Mouse (Mus musculus) myocyte (in vitro differentiated cells): ENCODE measurements around the gene Rbbp4. TPM values are rescaled to one million over a fixed set of nuclear protein-coding genes. Genes with fewer than 3 reads are reported as not detected.

Experiments
- H3K27me3 ChIP-seq: one replicate; pipeline ENCODE4 v1.6.1; 2011; ENCODE audit not compliant: control insufficient read depth, insufficient read depth, insufficient read length
- H3K36me3 ChIP-seq: one replicate; pipeline ENCODE4 v1.6.1; 2011; ENCODE audit not compliant: control insufficient read depth, insufficient read depth
- H3K4me2 ChIP-seq: one replicate; pipeline ENCODE4 v1.6.1; 2011; ENCODE audit warnings: low read depth, control low read depth
- H3K4me3 ChIP-seq: one replicate; pipeline ENCODE4 v1.5.1; 2011; ENCODE audit warnings: mild to moderate bottlenecking, control low read depth, moderate library complexity
- H3K79me2 ChIP-seq: one replicate; pipeline ENCODE4 v1.6.1; 2011; ENCODE audit not compliant: control insufficient read depth, insufficient read depth
- H3ac ChIP-seq: one replicate; pipeline ENCODE4 v1.6.1; 2011; ENCODE audit not compliant: control insufficient read depth, insufficient read length
- CEBPB ChIP-seq: IDR thresholded peaks from 2 replicates; pipeline ENCODE4 v1.6.1; 2011; ENCODE audit warnings: mild to moderate bottlenecking, moderate library complexity; ENCODE audit not compliant: poor library complexity, insufficient read depth, severe bottlenecking
- E2F4 ChIP-seq: IDR thresholded peaks from one replicate; pipeline ENCODE4 v1.6.1; 2011; ENCODE audit warnings: mild to moderate bottlenecking, control low read depth, moderate library complexity; ENCODE audit not compliant: insufficient read depth
- MAX ChIP-seq: IDR thresholded peaks from one replicate; pipeline ENCODE4 v1.6.1; 2011; ENCODE audit warnings: low read depth, mild to moderate bottlenecking, control low read depth
- MYOD1 ChIP-seq, 3 experiments: IDR thresholded peaks; one replicate each; pipeline ENCODE4 v1.6.1; 2011; ENCODE audit warnings: control low read depth in 2 of 3, low read depth in 2 of 3, mild to moderate bottlenecking in 2 of 3, moderate library complexity in 1 of 3; ENCODE audit not compliant: insufficient read length in 2 of 3, control insufficient read depth in 1 of 3
- MYOG ChIP-seq, 3 experiments: IDR thresholded peaks; one replicate each; pipeline ENCODE4 v1.6.1; 2011; ENCODE audit warnings: control low read depth in 2 of 3, low read depth in 2 of 3, mild to moderate bottlenecking in 2 of 3; ENCODE audit not compliant: insufficient read length in 2 of 3, control insufficient read depth in 1 of 3, insufficient read depth in 1 of 3
- POLR2A ChIP-seq: IDR thresholded peaks from one replicate; pipeline ENCODE4 v1.6.1; 2011; ENCODE audit warnings: low read depth, mild to moderate bottlenecking, control low read depth, moderate library complexity; ENCODE audit not compliant: insufficient read length
- POLR2AphosphoS2 ChIP-seq: IDR thresholded peaks from one replicate; pipeline ENCODE4 v1.6.1; 2011; ENCODE audit warnings: low read depth, control low read depth; ENCODE audit not compliant: insufficient read length
- REST ChIP-seq: IDR thresholded peaks from one replicate; pipeline ENCODE4 v1.6.1; 2011; ENCODE audit warnings: mild to moderate bottlenecking, control low read depth, moderate library complexity; ENCODE audit not compliant: insufficient read depth, insufficient read length
- SRF ChIP-seq: IDR thresholded peaks from one replicate; pipeline ENCODE4 v1.6.1; 2011; ENCODE audit warnings: low read depth; ENCODE audit not compliant: control insufficient read depth, insufficient read length
- TCF12 ChIP-seq: IDR thresholded peaks from one replicate; pipeline ENCODE4 v1.6.1; 2011; ENCODE audit warnings: mild to moderate bottlenecking, control low read depth; ENCODE audit not compliant: poor library complexity, insufficient read depth, severe bottlenecking
- TCF3 ChIP-seq: IDR thresholded peaks from one replicate; pipeline ENCODE4 v1.6.1; 2011; ENCODE audit warnings: low read depth, control low read depth; ENCODE audit not compliant: insufficient read length
- USF1 ChIP-seq: IDR thresholded peaks from one replicate; pipeline ENCODE4 v1.6.1; 2011; ENCODE audit warnings: low read depth, mild to moderate bottlenecking, control low read depth, moderate library complexity
- polyA plus RNA-seq: library from polyadenylated mRNA; unstranded; fragments of >200 nt; fragmentation: generic; extraction: Trizol; gene quantifications from one replicate; pipeline ENCODE4 v1.2.1, GENCODE M21; 2012; ENCODE audit warnings: missing spikeins

Gene Rbbp4
- polyA plus RNA-seq, 1 experiment: 137 TPM

DNA sequence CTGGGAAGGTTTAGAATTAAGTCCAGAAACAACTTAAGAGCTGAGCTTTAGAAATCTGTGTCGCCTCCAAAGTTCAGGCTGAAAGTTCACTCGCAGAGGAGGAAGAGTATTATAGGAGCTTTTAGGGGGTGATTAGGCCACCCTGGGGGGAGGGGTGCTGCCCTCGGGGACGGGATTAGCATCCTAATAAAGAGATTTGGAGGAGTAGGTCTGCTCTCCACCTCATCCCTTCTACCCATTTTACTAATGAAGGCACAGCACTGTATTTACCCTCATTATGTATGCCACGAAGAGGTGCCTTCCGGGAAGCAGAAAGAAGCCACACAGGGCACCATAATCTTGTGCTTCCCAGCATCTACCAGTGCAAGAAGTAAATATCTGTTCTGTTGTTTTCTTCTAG is 39.8 kb upstream of the Rbbp4 start:
- Histone ChIP-seq H3ac (no peak overlapping the region), H3K36me3 (no peaks in the 10 kb centered on the region), H3K4me2 (no peak overlapping the region), H3K79me2 (no peaks in the 10 kb centered on the region), H3K4me3 (no peak overlapping the region), H3K27me3 (no peaks in the 10 kb centered on the region)
- no peak for TF ChIP-seq MYOG (IDR thresholded peaks at IDR 0.05; ENCODE audit: control insufficient read depth in 1 of 3, insufficient read depth in 1 of 3, insufficient read length in 2 of 3, low read depth in 2 of 3)
- TF ChIP-seq MYOD1 (IDR thresholded peaks at IDR 0.05; ENCODE audit: control insufficient read depth in 1 of 3, insufficient read length in 2 of 3, low read depth in 2 of 3): no peak
- TF ChIP-seq TCF12: no peak

DNA sequence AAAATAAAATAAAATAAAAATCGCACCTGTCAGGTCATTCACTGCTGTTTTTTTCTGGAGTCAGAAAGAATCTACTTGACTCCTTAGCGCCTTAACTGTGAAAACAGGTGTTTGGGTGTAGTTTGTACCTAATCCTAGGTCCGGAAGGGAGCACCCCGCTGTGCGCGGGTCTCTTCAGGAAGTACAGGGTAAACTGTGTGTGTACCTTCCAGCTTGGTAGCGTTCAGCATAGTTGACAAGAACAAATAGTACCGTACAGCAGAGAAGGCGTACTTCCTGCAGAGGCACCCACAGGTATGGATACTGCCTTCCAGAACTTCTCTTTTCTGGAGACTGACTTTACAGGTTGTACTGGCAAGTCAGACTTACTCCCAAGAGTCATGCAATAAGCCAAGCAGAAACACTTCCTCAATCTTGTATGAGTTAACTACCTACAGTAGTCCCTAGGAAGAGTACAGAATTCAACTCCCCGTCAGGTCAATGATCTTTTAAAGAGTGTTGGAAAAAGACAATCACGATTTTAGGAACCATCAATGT is 39.1 kb upstream of the Rbbp4 start:
- TF ChIP-seq E2F4 (no peak), TCF12 (no peak), MYOD1 (IDR thresholded peaks at IDR 0.05; ENCODE audit: control insufficient read depth in 1 of 3, insufficient read length in 2 of 3, low read depth in 2 of 3) (no peak), USF1 (no peak), MYOG (IDR thresholded peaks at IDR 0.05; ENCODE audit: control insufficient read depth in 1 of 3, insufficient read depth in 1 of 3, insufficient read length in 2 of 3, low read depth in 2 of 3) (no peak), MAX (no peak), CEBPB (no peak), TCF3 (no peak), REST (no peak)
- Histone ChIP-seq H3K79me2 (no peaks in the 10 kb centered on the region), H3K27me3 (no peaks in the 10 kb centered on the region), H3K4me3 (no peak overlapping the region), H3K36me3 (no peaks in the 10 kb centered on the region), H3K4me2 (no peak overlapping the region), H3ac (no peak overlapping the region)

DNA sequence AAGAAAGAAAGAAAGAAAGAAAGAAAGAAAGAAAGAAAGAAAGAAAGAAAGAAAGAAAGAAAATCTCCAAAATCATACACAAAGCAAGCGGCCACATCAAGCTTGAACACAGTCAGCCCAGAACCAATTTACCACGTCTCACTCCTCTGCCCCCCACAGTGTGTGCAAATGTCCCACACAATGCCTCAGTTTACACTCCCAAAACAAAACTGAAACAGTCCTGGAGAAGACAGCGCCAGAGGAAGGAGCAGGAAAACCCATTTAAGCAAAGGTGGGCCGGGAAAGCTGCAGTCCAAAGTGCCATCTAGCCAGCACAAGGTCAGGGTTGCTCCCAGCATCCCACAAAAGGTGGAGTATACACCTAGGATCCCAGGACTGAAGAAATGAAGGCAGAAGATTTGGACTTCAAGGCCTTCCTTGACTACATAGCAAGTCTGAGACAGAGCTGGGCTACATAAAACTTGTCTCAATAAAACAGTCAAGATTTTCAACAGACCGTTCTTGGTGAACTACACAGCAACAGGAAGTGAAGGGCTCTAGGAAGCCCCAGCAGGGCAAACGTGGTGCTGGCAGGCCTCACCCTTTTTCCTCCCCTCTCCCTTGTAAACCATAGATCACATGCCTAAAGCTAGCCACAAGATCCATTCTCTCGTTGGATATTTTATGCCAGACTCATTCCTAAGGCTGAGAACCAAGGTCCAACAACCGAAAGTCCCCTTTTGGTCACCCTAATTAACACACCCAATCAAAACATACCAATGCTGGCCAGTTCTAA is 38.2 kb upstream of the Rbbp4 start:
- Histone ChIP-seq H3ac (no peak overlapping the region), H3K27me3 (no peaks in the 10 kb centered on the region), H3K36me3 (no peaks in the 10 kb centered on the region), H3K4me2 (no peak overlapping the region), H3K79me2 (no peaks in the 10 kb centered on the region), H3K4me3 (no peak overlapping the region)
- TF ChIP-seq POLR2A (no peak), TCF12 (no peak), SRF (no peak), MYOD1 (IDR thresholded peaks at IDR 0.05; ENCODE audit: control insufficient read depth in 1 of 3, insufficient read length in 2 of 3, low read depth in 2 of 3) (no peak), USF1 (no peak), E2F4 (no peak), REST (no peak), CEBPB (no peak), POLR2AphosphoS2 (no peak), TCF3 (no peak), MYOG (IDR thresholded peaks at IDR 0.05; ENCODE audit: control insufficient read depth in 1 of 3, insufficient read depth in 1 of 3, insufficient read length in 2 of 3, low read depth in 2 of 3) (no peak)

DNA sequence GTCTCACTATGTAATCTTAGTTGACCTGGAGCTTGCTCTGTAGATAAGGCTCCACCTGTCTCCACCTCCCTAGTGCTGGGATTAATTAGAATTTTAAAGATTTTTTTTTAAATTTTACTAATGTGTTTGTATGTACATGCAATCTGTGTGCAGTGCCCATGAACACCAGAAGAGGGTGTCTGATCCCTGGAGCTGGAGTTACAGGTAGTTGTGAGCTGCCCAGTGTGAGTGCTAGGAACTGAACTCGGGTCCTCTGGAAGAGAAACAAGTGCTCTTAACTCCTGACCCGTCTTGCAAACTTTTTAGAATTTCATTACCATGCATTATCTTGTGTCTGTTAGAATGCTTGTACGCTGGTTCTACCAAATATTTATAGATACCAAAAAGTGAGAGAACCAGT is 36.2 kb upstream of the Rbbp4 start:
- Histone ChIP-seq H3K36me3 (no peaks in the 10 kb centered on the region), H3K79me2 (no peaks in the 10 kb centered on the region), H3K4me3 (no peak overlapping the region), H3K27me3 (no peaks in the 10 kb centered on the region), H3K4me2 (no peak overlapping the region), H3ac (no peak overlapping the region)
- TF ChIP-seq MYOD1 (IDR thresholded peaks at IDR 0.05; ENCODE audit: control insufficient read depth in 1 of 3, insufficient read length in 2 of 3, low read depth in 2 of 3) (no peak), REST (no peak), POLR2AphosphoS2 (no peak), USF1 (no peak), MAX (no peak), MYOG (IDR thresholded peaks at IDR 0.05; ENCODE audit: control insufficient read depth in 1 of 3, insufficient read depth in 1 of 3, insufficient read length in 2 of 3, low read depth in 2 of 3) (no peak), TCF3 (no peak), TCF12 (no peak), E2F4 (no peak), POLR2A (no peak), SRF (no peak), CEBPB (no peak)

DNA sequence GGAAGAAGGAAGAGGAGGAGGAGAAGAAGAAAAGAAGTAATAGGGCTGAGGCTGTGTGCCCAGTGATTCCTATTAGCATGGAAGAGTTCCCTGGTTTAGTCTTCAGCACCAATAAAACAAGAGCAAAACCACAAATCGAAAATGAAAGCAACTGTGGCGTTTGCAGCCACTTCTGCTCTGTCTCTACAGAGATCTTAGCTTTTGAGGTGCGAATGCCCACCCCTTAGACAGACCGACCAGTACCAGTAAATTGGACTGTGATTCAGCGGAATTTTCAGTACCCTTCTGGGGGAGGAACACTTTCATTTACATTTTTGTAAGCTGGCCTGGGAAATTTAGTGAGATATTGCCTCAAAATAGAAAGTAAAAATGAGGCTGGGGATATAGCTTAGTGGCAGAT is 30.1 kb upstream of the Rbbp4 start:
- H3K4me3 ChIP-seq: no peak overlapping the region
- TF ChIP-seq SRF (no peak), USF1 (no peak), MAX (no peak), TCF12 (no peak)

More for the DNA sequence above, 30.1 kb upstream of the Rbbp4 start:
- H3K4me2 ChIP-seq: peak overlapping the region; percentile 31
- no peaks in the 10 kb centered on the region for H3K79me2 ChIP-seq
- H3K36me3 ChIP-seq: no peaks in the 10 kb centered on the region
- no peaks in the 10 kb centered on the region for H3K27me3 ChIP-seq
- H3ac ChIP-seq: no peak overlapping the region
